Mouse (Mus musculus) lung, postnatal 4 days (tissue): Measurements from ENCODE around the gene Clk2.

Experiments
- DNase-seq, 2 experiments: peaks; one replicate each; pipeline ENCODE4 v3.0.0; 2021

Clk2 gene

GRCm38 (mm10) chr3:89164506-89165267, at the start of gene Clk2:
Clk2 (plus strand) TSS chr3:89164795.
- peak; percentile 96 for DNase-seq

DNA sequence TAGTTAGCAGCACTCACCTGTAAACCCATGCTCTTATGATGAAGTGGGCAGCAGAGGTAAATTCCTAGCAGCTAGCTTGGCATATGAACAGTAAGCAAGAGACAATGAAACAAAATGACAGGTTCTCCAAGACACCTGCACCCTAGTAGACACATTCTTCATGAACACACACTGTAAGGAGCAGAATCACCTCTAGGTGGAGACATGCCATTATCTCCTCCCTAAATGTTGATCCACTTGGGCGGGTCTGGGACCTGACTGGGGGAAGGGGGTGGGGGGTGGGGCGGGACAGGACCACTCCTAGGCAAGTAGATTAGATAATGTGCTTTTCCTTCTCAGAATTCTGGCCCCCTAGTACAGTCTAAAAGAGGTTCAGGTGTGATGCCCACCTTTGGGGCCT, 49.1 kb upstream of the Clk2 start:
- peak in 1 of 2 experiments; percentile 34 for DNase-seq

DNA sequence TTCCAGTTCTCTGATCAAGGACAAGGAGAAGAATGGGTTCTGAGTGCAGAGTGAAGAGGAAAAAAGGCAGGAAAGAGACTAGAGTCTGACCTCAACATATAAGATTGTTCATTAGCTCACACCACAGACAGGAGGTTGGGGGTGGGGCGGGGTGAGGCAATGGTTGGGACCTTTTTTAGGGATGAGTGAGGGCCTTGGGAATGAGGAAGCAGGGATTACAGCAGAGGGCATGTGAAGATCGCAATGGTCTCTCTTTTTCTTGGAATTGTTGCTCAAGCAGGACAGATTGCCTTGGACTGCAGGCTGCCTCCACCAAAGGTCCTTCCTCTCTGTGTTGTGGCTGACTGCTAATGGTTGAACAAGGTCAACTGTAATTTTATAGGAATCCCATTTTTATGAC, 41.3 kb upstream of the Clk2 start:
- peak; percentile 47 to 60 for DNase-seq

GRCm38 (mm10) chr3:89124241-89124640, 40.4 kb upstream of the Clk2 start:
- DNase-seq = no peak

GRCm38 (mm10) chr3:89125981-89126380, 38.6 kb upstream of the Clk2 start:
- no peak for DNase-seq

DNA sequence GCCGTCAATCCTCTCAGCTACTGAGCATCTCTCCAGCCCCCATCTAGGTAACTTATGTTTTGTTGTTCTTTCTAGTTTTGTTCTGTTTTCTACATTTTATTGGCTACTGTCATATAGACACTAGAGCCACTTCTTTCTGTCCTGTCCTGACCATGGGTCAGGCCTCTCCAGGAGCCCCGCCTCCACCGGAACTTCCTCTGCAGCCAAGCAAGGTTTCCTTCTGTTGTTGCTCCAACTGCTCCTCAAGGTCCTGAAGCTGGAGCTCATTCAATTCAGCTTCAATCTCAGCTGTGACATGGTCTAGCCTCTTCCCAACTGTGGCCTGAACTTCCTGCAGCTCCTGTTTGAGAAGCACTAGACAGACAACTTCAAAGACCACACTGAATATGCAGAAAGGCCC, 34.7 kb upstream of the Clk2 start:
- DNase-seq = no peak

DNA sequence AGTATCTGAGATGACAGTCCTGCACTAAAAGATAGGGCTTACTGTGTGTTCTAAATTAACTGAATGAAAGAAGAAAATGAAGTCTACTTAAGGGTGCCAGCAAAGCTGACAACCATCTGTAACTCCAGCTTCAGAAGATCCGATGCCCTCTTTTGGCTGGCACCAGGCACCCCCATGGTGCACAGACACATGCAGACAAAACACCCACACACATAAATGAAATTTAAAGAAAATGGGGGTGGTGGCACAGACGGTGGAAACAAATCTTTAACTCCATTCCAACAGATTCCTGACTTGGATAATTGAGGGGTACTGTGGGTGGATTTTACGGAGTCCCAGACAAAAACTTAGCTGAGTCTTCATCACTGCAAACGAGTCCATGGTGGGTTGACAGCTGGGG, 32.8 kb upstream of the Clk2 start:
- no peak for DNase-seq

GRCm38 (mm10) chr3:89132285-89133062, 32.1 kb upstream of the Clk2 start:
- peak; percentile 33 to 37 for DNase-seq

- DNase-seq = no peak
Observed at GRCm38 (mm10) chr3:89133063-89133450, 31.5 kb upstream of the Clk2 start.

DNA sequence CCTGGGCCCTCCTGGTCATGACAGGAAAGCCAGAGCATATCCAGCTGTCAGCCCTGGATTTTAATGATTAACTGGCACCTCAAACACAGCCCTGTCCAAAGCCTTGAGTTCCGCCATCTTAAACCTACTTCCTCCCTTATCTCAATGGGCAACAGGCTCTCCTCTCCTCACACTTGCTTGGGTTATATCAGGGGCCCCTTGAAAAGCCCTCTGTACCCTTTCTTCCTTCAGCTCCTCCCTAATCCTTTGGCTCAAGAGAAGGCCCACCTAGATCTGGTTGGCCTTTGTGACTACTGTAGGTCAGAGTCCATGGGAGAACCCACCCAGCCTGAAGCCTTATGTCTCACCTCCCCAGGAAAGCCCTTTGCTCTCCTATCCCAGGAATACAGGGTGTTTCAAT, 30.8 kb upstream of the Clk2 start:
- DNase-seq = no peak

DNA sequence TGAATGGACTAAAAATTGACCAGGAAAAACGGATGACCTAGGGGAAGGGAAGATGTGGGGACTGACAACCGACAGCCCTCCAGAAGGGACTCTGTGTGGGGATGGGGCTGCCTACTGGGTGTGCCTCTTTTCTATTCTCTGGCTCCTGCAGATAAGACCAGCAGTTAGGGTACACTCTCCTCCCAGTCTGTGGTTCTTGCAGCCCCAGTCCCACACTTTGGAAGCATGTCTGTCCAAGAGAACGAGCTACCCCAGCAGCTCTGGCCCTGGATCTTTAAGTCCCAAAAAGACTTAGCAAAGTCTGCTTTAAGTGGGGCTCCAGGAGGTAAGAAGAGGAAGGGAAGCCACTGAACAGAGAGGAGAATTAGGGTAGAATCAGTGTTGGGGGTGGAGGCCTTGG, 28.6 kb upstream of the Clk2 start, which contains the start of gene Pklr:
Gene Pklr (plus strand): TSS at position 185 of the 400 bp plus-strand sequence.
- no peak for DNase-seq

GRCm38 (mm10) chr3:89136365-89136764, 28.2 kb upstream of the Clk2 start:
- DNase-seq = no peak

DNA sequence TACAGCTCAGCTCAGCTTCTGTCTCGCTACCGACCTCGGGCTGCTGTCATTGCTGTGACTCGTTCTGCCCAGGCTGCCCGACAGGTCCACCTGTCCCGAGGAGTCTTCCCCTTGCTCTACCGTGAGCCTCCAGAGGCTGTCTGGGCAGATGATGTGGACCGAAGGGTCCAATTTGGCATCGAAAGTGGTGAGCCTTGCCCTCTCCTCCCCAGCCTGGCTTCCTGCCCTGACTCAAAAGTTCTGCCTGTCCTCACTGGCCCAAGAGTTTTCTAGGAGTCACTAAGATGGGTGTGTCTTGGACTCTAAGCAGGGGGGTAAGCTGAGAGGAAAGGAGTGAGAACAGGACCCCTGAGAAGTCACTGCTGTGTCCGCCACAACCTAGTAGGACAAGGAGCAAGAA, 19.8 kb upstream of the Clk2 start:
- no peak for DNase-seq

DNA sequence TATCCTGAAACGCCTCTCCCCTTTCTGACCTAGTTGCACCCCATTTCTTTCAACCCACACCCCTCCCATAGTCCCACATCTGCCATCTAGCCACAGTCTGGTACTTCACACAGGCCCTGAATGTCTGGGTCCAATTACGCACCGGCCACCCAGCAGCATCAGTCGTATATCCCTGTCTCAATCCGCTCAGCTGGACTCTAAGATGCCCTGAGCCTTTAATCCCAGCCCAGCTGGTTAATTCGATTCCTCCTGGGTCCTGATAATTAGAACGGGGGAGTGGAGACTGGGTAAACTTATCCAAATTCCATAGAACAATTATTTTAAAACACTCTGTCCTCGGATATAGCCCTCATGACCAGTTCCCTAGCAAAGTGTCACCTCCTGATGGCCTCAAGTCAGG, 19.0 kb upstream of the Clk2 start:
- DNase-seq = no peak

- DNase-seq = peak; percentile 28 to 45
Observed at GRCm38 (mm10) chr3:89147101-89147978, 17.3 kb upstream of the Clk2 start.

GRCm38 (mm10) chr3:89147979-89148311, 16.6 kb upstream of the Clk2 start:
- no peak for DNase-seq

GRCm38 (mm10) chr3:89148567-89148966, 16.0 kb upstream of the Clk2 start:
- no peak for DNase-seq

DNA sequence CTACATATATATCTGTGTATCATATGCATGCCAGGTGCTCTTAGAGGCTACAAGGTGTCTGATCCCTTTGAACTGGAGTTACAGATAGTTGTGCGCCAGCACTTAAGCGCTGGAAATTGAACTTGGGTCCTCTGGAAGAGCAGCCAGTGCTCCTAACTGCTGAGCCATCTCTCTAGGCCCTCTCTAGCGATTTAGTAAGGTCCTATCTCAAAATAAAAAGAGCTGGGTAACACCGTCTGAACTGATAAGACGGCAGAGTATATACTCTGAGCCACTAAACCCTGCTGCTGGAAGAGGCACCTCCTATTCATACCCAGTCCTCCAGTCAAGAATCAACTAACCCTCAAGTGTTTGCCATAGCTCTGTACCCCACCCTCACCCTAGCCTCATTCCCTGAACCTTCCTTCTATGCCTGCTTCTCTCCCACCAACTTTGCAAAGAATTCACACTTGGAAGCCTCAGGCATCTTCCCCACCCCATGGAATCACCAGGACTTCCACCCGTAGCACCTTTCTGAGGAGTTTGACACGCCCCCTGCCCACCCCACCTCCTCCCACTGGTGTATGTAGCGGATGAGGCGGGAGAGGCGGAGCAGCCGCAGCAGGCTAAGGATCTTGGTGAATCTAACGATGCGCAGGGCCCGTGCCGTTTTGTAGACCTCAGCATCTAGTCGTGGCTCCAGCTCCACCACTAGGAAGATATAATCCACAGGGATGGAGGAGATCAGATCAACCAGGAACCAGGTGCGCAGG, 12.3 kb upstream of the Clk2 start:
- peak in 1 of 2 experiments; percentile 23 for DNase-seq

- DNase-seq = no peak
Observed at GRCm38 (mm10) chr3:89156951-89157350, 7.6 kb upstream of the Clk2 start.

- peak in 1 of 2 experiments; percentile 11 for DNase-seq
Observed at GRCm38 (mm10) chr3:89158651-89159050, 5.9 kb upstream of the Clk2 start.

- DNase-seq = peak; percentile 56 to 74
Observed at GRCm38 (mm10) chr3:89159211-89159610, 5.4 kb upstream of the Clk2 start.

- DNase-seq = peak; percentile 75 to 79
Observed at GRCm38 (mm10) chr3:89159616-89160344, 4.8 kb upstream of the Clk2 start, which contains the start of gene Hcn3. Hcn3 (minus strand) TSS chr3:89160196.
